Comparison of ENCODE assay signal across 16 mouse cellular contexts in genomic region chr6:4938901-4939300, GRCm38 (mm10). TPM values are rescaled to one million over a fixed set of nuclear protein-coding genes. Genes with fewer than 3 reads are reported as not detected.
DNase-seq lines count a peak whose midpoint lies in the region; ATAC-seq and TF ChIP-seq lines count a peak whose summit lies in the region.
"Had no signal": no experiment of that assay in that cellular context is flagged by ENCODE, and none has a peak within 500 bp of the region (broad histone marks: within the 10 kb centered on the region; RNA-seq: fewer than 3 reads in every experiment).

No protein-coding gene starts in this region.

- no peak overlapping the region for H3K4me2 ChIP-seq in kidney, embryonic 14.5 days (replicated peaks; ENCODE audit: low read depth, low read length)
- no peak overlapping the region for H3K4me2 ChIP-seq in embryonic facial prominence, embryonic 14.5 days (ENCODE audit: low read depth, low read length)
- H3K4me2 ChIP-seq: heart, embryonic 15.5 days; limb, embryonic 12.5 days had no signal

- no peak for TF ChIP-seq CTCF in brain, embryonic 14.5 days (IDR thresholded peaks at IDR 0.05; ENCODE audit: borderline replicate concordance, extremely low read depth, insufficient read depth, insufficient read length)

- H3K9me3 ChIP-seq in kidney, embryonic 14.5 days (ENCODE audit: control insufficient read depth, low read length), result no peaks in the 10 kb centered on the region
- no peaks in the 10 kb centered on the region for H3K9me3 ChIP-seq in embryonic facial prominence, embryonic 14.5 days (ENCODE audit: control insufficient read depth, low read length)
- H3K9me3 ChIP-seq: heart, embryonic 15.5 days; limb, embryonic 12.5 days had no signal

- no peak overlapping the region for H3K4me3 ChIP-seq in kidney, embryonic 14.5 days (ENCODE audit: low read length)
- no peak overlapping the region for H3K4me3 ChIP-seq in embryonic facial prominence, embryonic 14.5 days (ENCODE audit: low read depth, low read length)
- H3K4me3 ChIP-seq: heart, embryonic 15.5 days; limb, embryonic 12.5 days had no signal

- no peak overlapping the region for H3K9ac ChIP-seq in kidney, embryonic 14.5 days (ENCODE audit: low read depth, low read length)
- no peak overlapping the region for H3K9ac ChIP-seq in embryonic facial prominence, embryonic 14.5 days (ENCODE audit: low read depth, low read length)
- H3K9ac ChIP-seq: heart, embryonic 15.5 days; limb, embryonic 12.5 days; liver, postnatal 0 days had no signal

- no peak for DNase-seq in kidney, adult 18-20 months
- peak; percentile 53 for DNase-seq in MN1 (ENCODE audit: low spot score)
- peak; percentile 36 for DNase-seq in brain, embryonic 14.5 days (ENCODE audit: low read depth)
- DNase-seq in embryonic facial prominence, embryonic 14.5 days (ENCODE audit: low spot score), result peak; percentile 65
- DNase-seq in urinary bladder, postnatal 36 days (ENCODE audit: low spot score in 2 of 2), result no peak
- DNase-seq in thymus, postnatal 36 days, result no peak
- no peak for DNase-seq in layer of hippocampus, adult 8-10 months (ENCODE audit: low spot score in 2 of 2)
- DNase-seq: cerebellum, adult 2 months; gastrocnemius, postnatal 25 days; kidney, postnatal 14 days; liver, postnatal 0 days; thymus, adult 2 months had no signal

- H3K27ac ChIP-seq in kidney, embryonic 14.5 days (ENCODE audit: low read depth, low read length), result peak overlapping the region; percentile 1; the same call in 1 of the 2 replicates
- peak overlapping the region; percentile 9; the same call in 1 of the 2 replicates for H3K27ac ChIP-seq in embryonic facial prominence, embryonic 14.5 days (replicated peaks; ENCODE audit: low read depth, low read length)
- H3K27ac ChIP-seq: heart, embryonic 15.5 days; limb, embryonic 12.5 days had no signal

- peaks cover 3% of the 10 kb centered on the region; the same call in 1 of the 2 replicates for H3K4me1 ChIP-seq in kidney, embryonic 14.5 days (ENCODE audit: control insufficient read depth, insufficient read depth, low read length)
- H3K4me1 ChIP-seq in embryonic facial prominence, embryonic 14.5 days (ENCODE audit: control insufficient read depth, insufficient read depth, low read length), result peaks cover 23% of the 10 kb centered on the region

- 39% methylated on average over 3 of the region's 3 CpGs for WGBS in kidney, embryonic 14.5 days
- WGBS in embryonic facial prominence, embryonic 14.5 days, result 29% methylated on average over 3 of the region's 3 CpGs

- H3K27me3 ChIP-seq in kidney, embryonic 14.5 days (ENCODE audit: control insufficient read depth, insufficient read depth, low read length), result no peaks in the 10 kb centered on the region
- H3K27me3 ChIP-seq in embryonic facial prominence, embryonic 14.5 days (replicated peaks; ENCODE audit: control insufficient read depth, insufficient read depth, low read length), result no peaks in the 10 kb centered on the region
- H3K27me3 ChIP-seq: CH12.LX; heart, embryonic 15.5 days; limb, embryonic 12.5 days had no signal

- no peak; the same call in 1 of the 2 replicates for ATAC-seq in kidney, embryonic 14.5 days (ENCODE audit: low FRiP score, low TSS enrichment)
- no peak for ATAC-seq in embryonic facial prominence, embryonic 14.5 days (ENCODE audit: low read depth)
- ATAC-seq: liver, postnatal 0 days had no signal

- H3K36me3 ChIP-seq in kidney, embryonic 14.5 days (ENCODE audit: control insufficient read depth, insufficient read depth, low read length), result peaks cover 3% of the 10 kb centered on the region; the same call in 1 of the 2 replicates
- H3K36me3 ChIP-seq in embryonic facial prominence, embryonic 14.5 days (ENCODE audit: control insufficient read depth, insufficient read depth, low read length), result no peaks in the 10 kb centered on the region
- H3K36me3 ChIP-seq: heart, embryonic 15.5 days; limb, embryonic 12.5 days had no signal

- no peak for TF ChIP-seq POLR2A in brain, embryonic 14.5 days (IDR thresholded peaks at IDR 0.05; ENCODE audit: borderline replicate concordance, extremely low read depth, insufficient read depth, insufficient read length, poor library complexity, severe bottlenecking)

RNA-seq across cellular contexts. Expression of gene Ppp1r9a, which starts 36.2 kb away (rescaled TPM):
- polyA plus RNA-seq in kidney, embryonic 14.5 days (2014; fragmentation: Nextera tagmentation; extraction: Ambion mirVana), result 13.6 and 28.8 TPM in 2 replicates
- 22.2 and 32.7 TPM in 2 replicates for polyA plus RNA-seq in brain, embryonic 14.5 days (2012; rRNA removed)
- polyA plus RNA-seq in embryonic facial prominence, embryonic 14.5 days (2014; fragmentation: Nextera tagmentation; extraction: Ambion mirVana), result 17.1 and 20.6 TPM in 2 replicates
- 100 to 1,000 TPM; 151 to 181 (median 164) TPM for total RNA-seq in layer of hippocampus, adult 8-10 months (2022)

Comparison
In these comparisons a context has a peak if more than half of its experiments do, and no peak if none do; other contexts are left out.
1. DNase-seq: peak in MN1 (single experiment), brain, embryonic 14.5 days (single experiment) and embryonic facial prominence, embryonic 14.5 days (single experiment); none in kidney, adult 18-20 months (single experiment), urinary bladder, postnatal 36 days (0 of 2), thymus, postnatal 36 days (0 of 2) and layer of hippocampus, adult 8-10 months (0 of 2).